Mouse (Mus musculus): ENCODE measurements around the gene Asic4. TPM values are rescaled to one million over a fixed set of nuclear protein-coding genes. Genes with fewer than 3 reads are reported as not detected.

Gene Asic4
- total RNA-seq, 2 experiments from 2014 or later, result 8.6 to 10.2 TPM

GRCm38 (mm10) chr1:75521321-75522031 lies 71.2 kb downstream of the Asic4 start, which contains the start of gene Stk11ip:
TSS of gene Stk11ip (plus strand) at chr1:75521529.
- intact Hi-C loops (cut with DNase I), result no loop called here
- peak; percentile 92 for DNase-seq

Other genes starting within 250 kb of the Asic4 start
- gene Glb1l, start 239.6 kb upstream of the Asic4 start, total RNA-seq (2021), result 10 to 100 TPM; 24.3 to 25.3 TPM
- gene Stk16, start 239.6 kb upstream of the Asic4 start, total RNA-seq (2021), result 100 to 1,000 TPM; 101 to 119 TPM
- 100 to 1,000 TPM; 101 to 111 TPM for gene Tuba4a, start 230.6 kb upstream of the Asic4 start, total RNA-seq (2021)
- gene A630095N17Rik, start 218.3 kb upstream of the Asic4 start, total RNA-seq (2021), result not detected
- 10 to 100 TPM; 54.7 to 61.3 TPM for gene Dnajb2, start 214.0 kb upstream of the Asic4 start, total RNA-seq (2021)
- 100 to 1,000 TPM; 101 to 122 TPM for gene Ptprn, start 185.9 kb upstream of the Asic4 start, total RNA-seq (2021)
- gene Resp18, start 172.0 kb upstream of the Asic4 start, total RNA-seq (2021), result 10 to 100 TPM; 29.3 to 58.0 TPM
- 10 to 100 TPM; 87.9 to 96.9 TPM for gene Dnpep, start 132.4 kb upstream of the Asic4 start, total RNA-seq (2021)
- gene Des, start 90.1 kb upstream of the Asic4 start, total RNA-seq (2021), result 1 to 10 TPM; 1.6 to 2.5 TPM
- 100 to 1,000 TPM; 131 to 143 TPM for gene Speg, start 75.1 kb upstream of the Asic4 start, total RNA-seq (2021)
- gene Gmppa, start 14.5 kb upstream of the Asic4 start, total RNA-seq (2021), result 10 to 100 TPM; 47.9 to 60.5 TPM
- gene Chpf, start 28.9 kb downstream of the Asic4 start, total RNA-seq (2021), result 10 to 100 TPM; 61.3 to 67.7 TPM
- gene Tmem198, start 29.1 kb downstream of the Asic4 start, total RNA-seq (2021), result 10 to 100 TPM; 41.8 to 43.5 TPM
- gene Obsl1, start 56.0 kb downstream of the Asic4 start, total RNA-seq (2021), result 10 to 100 TPM; 39.3 to 46.6 TPM
- 10 to 100 TPM; 42.4 to 42.8 TPM for gene Inha, start 56.6 kb downstream of the Asic4 start, total RNA-seq (2021)
- gene Stk11ip, start 71.1 kb downstream of the Asic4 start, total RNA-seq (2021), result 10 to 100 TPM; 28.0 to 33.7 TPM
- 100 to 1,000 TPM; 143 to 144 TPM for gene Slc4a3, start 95.8 kb downstream of the Asic4 start, total RNA-seq (2021)

All from left cerebral cortex, postnatal 4 days (tissue).